Mouse (Mus musculus): ENCODE results near the gene Lce1e.

GRCm38 (mm10) chr3:92694613-92695012 lies 14.3 kb downstream of the Lce1e start:
- no peak for TF ChIP-seq CTCF (conservative IDR thresholded peaks at IDR 0.05 in 1 of 2, IDR thresholded peaks at IDR 0.05 in 1 of 2; ENCODE audit: low read depth in 2 of 2, low read length in 2 of 2)
- no peak for TF ChIP-seq EP300 (IDR thresholded peaks at IDR 0.05; ENCODE audit: low read length)
- no peak for TF ChIP-seq E2F4 (IDR thresholded peaks at IDR 0.05; ENCODE audit: insufficient replicate concordance, low read depth, low read length)
- TF ChIP-seq MEF2A (IDR thresholded peaks at IDR 0.05; ENCODE audit: borderline replicate concordance, low read depth, low read length): no peak
- no peak for TF ChIP-seq MAFK (IDR thresholded peaks at IDR 0.05; ENCODE audit: insufficient replicate concordance, low read length)
- no peak for TF ChIP-seq TBP (conservative IDR thresholded peaks at IDR 0.05; ENCODE audit: low read depth, low read length)
- no peak for TF ChIP-seq NRF1 (IDR thresholded peaks at IDR 0.05; ENCODE audit: low read depth, low read length)
- no peak for TF ChIP-seq ELF1 (IDR thresholded peaks at IDR 0.05; ENCODE audit: low read depth, low read length)
